Mouse (Mus musculus) heart, postnatal 10 days (tissue): ENCODE measurements at regions not wholly inside any gene's neighbourhood (a gene's known extent, or its start where the extent isn't known, plus 50 kb on each side); places are given as distances from the start of the nearest gene placed in this dataset.
A peak's percentile ranks its signal among the peaks of the same experiment; 100 is the strongest.
"Not testable (repeated sequence)": the region's sequence is repeated elsewhere in the genome, so short reads cannot be mapped to it uniquely, and the experiment has no call there.

Experiments used
- DNase-seq, 2 experiments: peaks; one replicate each; pipeline ENCODE4 v3.0.0; 2021
- intact Hi-C: fragments of 180-260 bp; cut with DNase I; formaldehyde crosslinking; loops from one replicate; pipeline ENCODE4 v1.15.1; 2025

- intact Hi-C loops = no loop called here
- DNase-seq = no peak
These were observed 60.2 kb downstream of the Scg2 start for GRCm38 (mm10) chr1:79379736-79380135.

- intact Hi-C loops = no loop called here
- DNase-seq = no peak
These were observed 65.1 kb downstream of the Scg2 start for GRCm38 (mm10) chr1:79374811-79375210.

- intact Hi-C loops = no loop called here
- no peak for DNase-seq
These were observed 82.5 kb downstream of the Scg2 start for GRCm38 (mm10) chr1:79357291-79358045.

- no peak for DNase-seq
- intact Hi-C loops = no loop called here
These were observed 93.4 kb downstream of the Scg2 start for GRCm38 (mm10) chr1:79346511-79346910.

- intact Hi-C loops = no loop called here
- no peak for DNase-seq
These were observed 104.3 kb downstream of the Scg2 start for GRCm38 (mm10) chr1:79335480-79336114.

DNA sequence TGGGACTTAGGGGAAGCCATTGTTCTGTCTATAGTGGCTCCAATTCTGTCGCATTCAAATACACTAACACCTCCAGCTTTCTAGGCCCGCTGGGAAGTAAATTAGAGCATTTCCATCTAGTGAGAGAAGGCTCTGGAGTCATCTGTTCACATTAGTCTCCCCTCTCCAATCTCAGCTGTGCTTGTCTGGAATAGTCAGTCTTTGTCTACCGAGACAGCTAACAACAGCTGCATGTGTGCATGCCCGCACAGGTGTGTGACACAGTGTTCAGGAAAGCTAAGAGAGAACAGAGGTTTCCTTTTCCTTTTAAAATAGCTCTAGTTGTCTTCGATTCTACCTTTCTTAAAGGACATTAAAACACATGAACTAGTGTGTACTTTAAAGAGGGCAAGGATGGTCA lies 122.7 kb downstream of the Scg2 start:
- no peak for DNase-seq
- intact Hi-C loops = no loop called here

GRCm38 (mm10) chr1:79314774-79315173 lies 125.1 kb downstream of the Scg2 start:
- peak; percentile 0 to 6 for DNase-seq
- intact Hi-C loops = no loop called here

DNA sequence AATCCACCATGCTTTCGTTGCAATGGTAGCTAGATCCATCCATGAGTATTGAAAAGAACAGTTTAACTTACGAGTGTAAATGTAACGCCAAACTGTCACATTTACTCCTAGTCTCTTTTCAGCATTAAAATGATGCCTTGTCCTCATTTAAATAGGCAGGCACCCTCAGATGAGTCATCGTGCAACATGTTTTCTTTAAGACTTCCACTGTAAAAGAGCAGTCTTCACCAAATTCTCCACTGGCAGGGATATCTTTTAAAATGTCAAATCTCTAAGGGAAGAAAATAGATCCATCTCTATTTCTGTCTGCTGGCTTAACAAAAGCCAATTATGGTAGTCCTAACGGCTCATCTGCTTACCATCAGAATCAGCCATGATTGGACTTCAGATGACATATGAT lies 127.8 kb downstream of the Scg2 start:
- intact Hi-C loops = no loop called here

DNA sequence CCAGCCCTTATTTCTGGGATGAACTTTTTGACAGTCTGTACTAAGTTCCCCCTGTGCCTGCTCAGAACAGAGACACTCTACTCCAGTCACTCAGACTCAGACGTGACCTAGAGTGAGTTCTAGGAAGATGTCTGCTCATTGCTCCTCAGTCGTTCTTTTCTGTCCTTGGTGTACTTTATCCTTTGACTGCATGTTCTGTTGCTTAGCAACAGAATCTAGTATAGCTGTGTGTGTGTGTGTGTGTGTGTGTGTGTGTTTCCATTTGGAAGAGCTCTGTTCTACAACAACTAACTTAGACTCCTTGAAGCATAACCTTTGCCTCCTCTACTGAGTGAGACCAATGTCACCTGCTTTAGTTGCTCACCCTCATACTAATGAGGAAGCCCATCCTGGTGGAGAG lies 136.3 kb downstream of the Scg2 start:
- no peak for DNase-seq
- intact Hi-C loops = no loop called here

More for the DNA sequence above, 127.8 kb downstream of the Scg2 start:
- DNase-seq = no peak

- no peak for DNase-seq
- intact Hi-C loops = no loop called here
These were observed 140.3 kb downstream of the Scg2 start for GRCm38 (mm10) chr1:79299639-79300038.

DNA sequence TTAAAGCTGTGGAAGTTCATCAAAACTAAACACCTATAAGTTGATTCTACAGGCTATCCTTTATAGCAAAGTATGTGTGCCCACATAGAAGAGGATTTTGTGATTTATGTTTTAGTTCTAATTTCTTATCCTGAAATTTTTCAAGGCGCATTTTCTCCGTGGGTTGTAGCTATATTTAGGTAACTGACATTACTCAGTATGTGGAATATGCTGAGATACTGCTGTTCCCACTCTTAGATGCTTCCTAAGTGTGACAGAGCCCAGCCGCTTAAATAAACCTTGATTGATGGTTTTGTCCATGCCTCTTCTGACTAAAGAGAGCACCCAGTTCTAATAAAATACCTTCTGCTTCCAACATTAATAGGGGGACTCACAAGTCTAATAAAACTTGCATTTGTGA lies 180.2 kb downstream of the Scg2 start:
- intact Hi-C loops = no loop called here
- no peak for DNase-seq

DNA sequence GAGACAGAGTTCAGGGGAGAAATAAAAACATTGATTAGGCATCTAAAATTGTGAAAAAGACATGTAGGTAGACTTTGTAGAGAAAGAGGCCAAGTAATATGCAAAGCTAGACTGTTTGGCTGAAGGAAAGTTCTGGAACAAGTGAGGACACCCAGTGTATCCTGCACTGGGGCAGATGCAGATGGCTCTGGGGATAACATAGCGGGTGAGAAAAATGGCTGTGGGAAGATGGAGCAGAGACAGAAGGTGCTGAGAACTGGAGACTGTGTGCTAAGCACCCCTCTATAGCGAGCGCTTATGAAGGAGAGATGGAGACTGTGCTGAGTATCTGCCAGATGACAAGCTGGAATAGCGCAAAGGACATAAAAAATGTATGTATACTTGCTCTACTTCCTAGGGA lies 226.9 kb downstream of the Scg2 start:
- no peak for DNase-seq
- intact Hi-C loops = no loop called here

- no peak for DNase-seq
- intact Hi-C loops = no loop called here
These were observed 227.4 kb downstream of the Scg2 start for GRCm38 (mm10) chr1:79212471-79212870.

- DNase-seq, intact Hi-C loops: not testable (repeated sequence)
These were observed 227.9 kb downstream of the Scg2 start for GRCm38 (mm10) chr1:79211981-79212380.

- intact Hi-C loops = no loop called here
- no peak for DNase-seq
These were observed 232.7 kb downstream of the Scg2 start for GRCm38 (mm10) chr1:79207207-79207606.

DNA sequence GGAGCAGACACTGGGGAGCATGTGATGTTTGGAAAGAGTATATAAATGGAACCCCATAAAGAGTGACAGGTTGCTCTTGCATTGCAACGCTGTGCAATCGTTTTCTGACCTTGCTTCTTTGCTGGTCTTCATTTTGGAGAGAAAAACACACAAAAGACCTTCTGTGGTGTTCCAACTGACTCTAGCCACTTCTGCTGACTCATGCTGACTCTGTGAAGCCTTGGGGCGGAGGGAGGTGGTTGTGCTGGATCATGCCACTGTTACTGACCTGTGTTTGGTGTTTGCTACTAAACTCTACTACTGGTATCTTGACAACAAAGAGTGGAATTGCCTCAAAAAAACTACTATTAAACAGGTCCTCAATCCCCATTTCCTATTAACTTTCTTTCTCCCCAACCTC lies 242.2 kb downstream of the Scg2 start:
- DNase-seq = no peak
- intact Hi-C loops = no loop called here

DNA sequence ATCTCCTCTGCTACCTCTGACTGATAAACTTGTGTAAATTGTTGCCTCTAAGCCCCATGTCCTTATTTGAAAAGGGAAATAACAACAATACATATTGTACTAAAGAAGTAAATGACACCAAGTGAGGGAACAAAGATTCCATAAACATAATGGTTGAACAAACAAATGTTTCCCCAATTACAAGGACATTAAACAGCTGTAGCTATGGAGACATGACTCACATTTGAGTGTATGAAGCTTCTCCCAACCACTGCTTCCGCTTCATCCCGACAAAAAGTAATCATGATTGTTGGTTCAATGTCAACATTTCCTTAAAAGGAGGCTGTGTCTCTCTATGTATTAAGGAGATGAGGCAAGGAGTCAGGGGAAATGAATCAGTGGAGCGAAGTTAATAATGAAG lies 248.9 kb downstream of the Scg2 start:
- intact Hi-C loops = loop anchor here (2.0 kb wide), 1 partner anchor 466 kb away; no protein-coding TSS in a partner anchor
- no peak for DNase-seq

DNA sequence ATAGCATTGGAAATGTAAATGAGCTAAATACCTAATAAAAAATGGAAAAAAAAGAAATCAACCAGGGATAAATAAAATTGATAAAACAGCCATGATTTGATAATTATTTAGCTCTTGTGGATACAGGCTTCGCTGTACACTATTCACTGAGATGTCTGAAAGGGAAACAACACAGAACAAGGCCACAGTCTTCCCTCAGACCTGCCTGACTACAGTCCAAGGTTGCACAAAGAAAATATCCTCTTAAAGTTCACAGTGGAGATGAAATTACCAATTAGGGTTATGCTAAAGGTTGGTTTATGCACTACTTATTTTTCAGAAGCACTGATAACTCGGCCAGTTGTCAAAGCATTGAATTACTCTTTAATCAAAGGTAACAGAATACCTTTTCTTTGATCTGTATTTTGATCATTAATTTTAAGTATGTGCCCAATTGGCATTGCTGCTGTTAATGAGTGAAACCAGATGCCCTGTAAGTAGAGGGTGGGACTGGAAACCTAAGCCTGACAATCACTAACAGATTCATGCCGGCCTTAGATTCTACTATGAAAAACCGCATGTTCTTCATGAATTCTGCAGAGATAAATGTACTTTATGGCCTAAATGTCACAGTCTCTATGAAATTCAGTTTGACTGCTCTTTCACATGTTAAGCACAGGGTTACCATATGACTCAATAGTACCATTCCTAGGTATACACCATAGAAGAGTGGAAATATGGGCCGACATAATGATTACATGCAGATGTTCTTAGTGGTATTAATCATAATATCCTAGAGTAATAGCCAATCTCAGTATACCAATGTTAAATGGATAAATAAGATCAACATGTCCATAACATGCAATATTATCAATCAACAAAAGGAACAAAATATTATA lies 256.1 kb downstream of the Scg2 start:
- DNase-seq = no peak
- intact Hi-C loops = no loop called here

GRCm38 (mm10) chr1:79144113-79144512 lies 295.8 kb downstream of the Scg2 start:
- DNase-seq = no peak
- intact Hi-C loops = no loop called here
